Mouse (Mus musculus): Measurements from ENCODE around the gene Nr3c2. TPM values are rescaled to one million over a fixed set of nuclear protein-coding genes. Genes with fewer than 3 reads are reported as not detected.

Gene Nr3c2
- total RNA-seq, 1 experiment, result 1.4 TPM

DNA sequence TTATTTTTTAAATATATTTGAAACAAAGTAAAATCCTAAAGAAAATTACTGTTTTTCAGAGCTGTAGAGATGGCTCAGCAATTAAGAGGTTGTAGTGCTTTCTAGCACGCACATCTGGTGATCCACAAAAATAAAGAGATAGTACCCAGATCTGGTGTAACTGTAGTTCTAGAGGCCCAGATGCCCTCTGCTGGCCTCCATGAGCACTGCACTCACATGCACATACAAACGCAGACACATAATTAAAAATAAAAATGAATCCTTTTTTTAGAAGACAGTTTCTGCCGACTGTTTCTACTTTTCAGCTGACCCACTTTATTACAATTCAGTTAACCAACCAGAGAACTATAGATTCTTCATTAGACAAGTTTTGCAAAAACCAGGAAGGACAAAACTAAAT is 117.5 kb downstream of the Nr3c2 start:
- H3K27ac ChIP-seq (ENCODE audit: insufficient read depth, low read depth, low read length, poor library complexity, severe bottlenecking), result no peak overlapping the region
- no peaks in the 10 kb centered on the region for H3K9me3 ChIP-seq (ENCODE audit: control insufficient read depth, insufficient read depth, low read depth, low read length)
- in situ Hi-C loops (cut with MboI; ENCODE audit: low sequenced_read_pairs in 2 of 2, unreplicated experiment in 2 of 2), result no loop called here
- no peak overlapping the region for H3K4me3 ChIP-seq (ENCODE audit: insufficient read depth in 1 of 2, low read depth in 1 of 2, low read length in 2 of 2, poor library complexity in 1 of 2, severe bottlenecking in 1 of 2)
- no peak overlapping the region for H3K9ac ChIP-seq (ENCODE audit: insufficient read depth, low read depth, low read length, poor library complexity, severe bottlenecking)
- TF ChIP-seq ZNF384 (IDR thresholded peaks at IDR 0.05; ENCODE audit: low read depth, low read length), result no peak
- TF ChIP-seq CHD2 (IDR thresholded peaks at IDR 0.05; ENCODE audit: low read depth, low read length), result no peak
- TF ChIP-seq MAFK (IDR thresholded peaks at IDR 0.05; ENCODE audit: insufficient read depth, low read depth, low read length), result no peak
- TF ChIP-seq ZC3H11A (IDR thresholded peaks at IDR 0.05; ENCODE audit: borderline replicate concordance, low read depth, low read length), result peak; percentile 87
- TF ChIP-seq HCFC1 (IDR thresholded peaks at IDR 0.05; ENCODE audit: borderline replicate concordance, insufficient read depth, low read length), result no peak
- H3K4me1 ChIP-seq (ENCODE audit: control insufficient read depth in 2 of 2, insufficient read depth in 2 of 2, low read length in 2 of 2, poor library complexity in 1 of 2), result no peaks in the 10 kb centered on the region
- peak; percentile 15 for DNase-seq (ENCODE audit: low read depth, low spot score)
- H3K36me3 ChIP-seq (ENCODE audit: control insufficient read depth, insufficient read depth, low read length, poor library complexity, severe bottlenecking), result no peaks in the 10 kb centered on the region

DNA sequence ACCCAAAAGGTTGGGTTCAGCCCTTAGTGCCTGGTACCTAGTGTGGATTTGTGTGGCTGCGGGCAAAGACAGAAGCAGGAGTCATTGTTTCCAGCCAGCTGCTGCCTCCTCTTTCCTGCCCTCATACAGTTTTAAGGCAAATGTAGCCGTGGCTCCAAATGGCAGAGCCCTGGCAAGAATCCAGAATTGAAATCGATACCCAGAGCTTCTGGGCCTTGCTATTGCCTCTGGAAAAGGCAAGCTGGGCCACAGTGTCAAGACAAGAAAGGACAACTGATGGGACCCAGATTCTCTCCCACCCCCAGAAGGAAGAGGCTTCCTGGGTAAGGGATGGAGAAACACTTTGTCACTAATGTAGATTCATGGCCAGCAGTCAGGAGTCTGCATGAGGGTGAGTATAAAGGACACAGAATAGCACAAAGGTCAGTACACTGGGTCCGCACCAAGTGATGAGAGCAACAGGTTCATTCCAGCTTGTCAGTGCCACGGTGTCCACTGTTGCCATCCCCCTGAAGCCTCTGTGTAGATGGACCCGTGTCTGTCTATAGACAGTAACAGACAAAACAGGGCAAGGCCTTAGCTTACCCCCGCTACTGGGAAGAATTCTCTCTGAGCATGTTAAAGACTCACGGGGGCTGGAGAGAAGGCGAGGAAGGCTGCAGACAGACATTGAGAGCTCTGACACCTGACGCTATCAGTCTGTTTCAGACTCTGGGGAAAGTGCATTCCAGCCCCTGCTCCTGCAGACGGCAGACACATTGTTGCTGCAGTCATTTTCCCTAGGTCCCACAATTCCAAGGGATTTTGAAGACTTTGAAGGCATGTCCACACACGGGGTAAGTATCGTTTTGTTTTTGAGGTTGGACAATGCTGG is 124.8 kb downstream of the Nr3c2 start:
- Histone ChIP-seq H3K36me3 (ENCODE audit: control insufficient read depth, insufficient read depth, low read length, poor library complexity, severe bottlenecking) (no peaks in the 10 kb centered on the region), H3K9ac (ENCODE audit: insufficient read depth, low read depth, low read length, poor library complexity, severe bottlenecking) (no peak overlapping the region), H3K4me1 (ENCODE audit: control insufficient read depth in 2 of 2, insufficient read depth in 2 of 2, low read length in 2 of 2, poor library complexity in 1 of 2) (no peaks in the 10 kb centered on the region), H3K27ac (ENCODE audit: insufficient read depth, low read depth, low read length, poor library complexity, severe bottlenecking) (no peak overlapping the region), H3K9me3 (ENCODE audit: control insufficient read depth, insufficient read depth, low read depth, low read length) (no peaks in the 10 kb centered on the region), H3K4me3 (ENCODE audit: insufficient read depth in 1 of 2, low read depth in 1 of 2, low read length in 2 of 2, poor library complexity in 1 of 2, severe bottlenecking in 1 of 2) (no peak overlapping the region)
- no peak for DNase-seq (ENCODE audit: low read depth, low spot score)
- TF ChIP-seq MAFK (IDR thresholded peaks at IDR 0.05; ENCODE audit: insufficient read depth, low read depth, low read length) (no peak), ZNF384 (IDR thresholded peaks at IDR 0.05; ENCODE audit: low read depth, low read length) (no peak), ZC3H11A (IDR thresholded peaks at IDR 0.05; ENCODE audit: borderline replicate concordance, low read depth, low read length) (no peak), HCFC1 (IDR thresholded peaks at IDR 0.05; ENCODE audit: borderline replicate concordance, insufficient read depth, low read length) (no peak), CHD2 (IDR thresholded peaks at IDR 0.05; ENCODE audit: low read depth, low read length) (no peak)
- in situ Hi-C loops (cut with MboI; ENCODE audit: low sequenced_read_pairs in 2 of 2, unreplicated experiment in 2 of 2), result no loop called here

DNA sequence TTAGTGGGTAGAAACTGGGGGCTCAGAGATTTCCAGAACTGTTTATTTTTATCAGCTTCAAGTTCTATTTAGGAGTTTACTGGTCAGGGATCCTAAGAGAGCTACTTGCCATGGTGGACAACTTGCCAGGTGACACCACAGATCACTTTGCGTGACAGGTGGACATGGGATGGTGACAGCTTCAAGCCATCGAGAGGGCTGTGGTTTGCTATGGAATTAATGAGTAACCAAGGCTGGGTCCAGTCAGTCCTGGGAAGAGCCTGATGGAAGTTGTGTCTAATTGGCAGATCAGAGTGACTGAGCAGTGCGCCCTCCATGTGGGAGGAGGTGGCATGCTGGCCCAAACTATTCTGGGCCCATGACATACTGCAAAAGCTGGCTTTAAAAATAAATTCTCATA is 132.0 kb downstream of the Nr3c2 start:
- in situ Hi-C loops (cut with MboI; ENCODE audit: low sequenced_read_pairs in 2 of 2, unreplicated experiment in 2 of 2), result no loop called here
- Histone ChIP-seq H3K36me3 (ENCODE audit: control insufficient read depth, insufficient read depth, low read length, poor library complexity, severe bottlenecking) (no peaks in the 10 kb centered on the region), H3K4me3 (ENCODE audit: insufficient read depth in 1 of 2, low read depth in 1 of 2, low read length in 2 of 2, poor library complexity in 1 of 2, severe bottlenecking in 1 of 2) (no peak overlapping the region), H3K27ac (ENCODE audit: insufficient read depth, low read depth, low read length, poor library complexity, severe bottlenecking) (no peak overlapping the region), H3K4me1 (ENCODE audit: control insufficient read depth in 2 of 2, insufficient read depth in 2 of 2, low read length in 2 of 2, poor library complexity in 1 of 2) (no peaks in the 10 kb centered on the region), H3K9me3 (ENCODE audit: control insufficient read depth, insufficient read depth, low read depth, low read length) (no peaks in the 10 kb centered on the region), H3K9ac (ENCODE audit: insufficient read depth, low read depth, low read length, poor library complexity, severe bottlenecking) (no peak overlapping the region)
- TF ChIP-seq MAFK (IDR thresholded peaks at IDR 0.05; ENCODE audit: insufficient read depth, low read depth, low read length) (no peak), HCFC1 (IDR thresholded peaks at IDR 0.05; ENCODE audit: borderline replicate concordance, insufficient read depth, low read length) (no peak), CHD2 (IDR thresholded peaks at IDR 0.05; ENCODE audit: low read depth, low read length) (no peak), ZC3H11A (IDR thresholded peaks at IDR 0.05; ENCODE audit: borderline replicate concordance, low read depth, low read length) (no peak)
- no peak for DNase-seq (ENCODE audit: low read depth, low spot score)

DNA sequence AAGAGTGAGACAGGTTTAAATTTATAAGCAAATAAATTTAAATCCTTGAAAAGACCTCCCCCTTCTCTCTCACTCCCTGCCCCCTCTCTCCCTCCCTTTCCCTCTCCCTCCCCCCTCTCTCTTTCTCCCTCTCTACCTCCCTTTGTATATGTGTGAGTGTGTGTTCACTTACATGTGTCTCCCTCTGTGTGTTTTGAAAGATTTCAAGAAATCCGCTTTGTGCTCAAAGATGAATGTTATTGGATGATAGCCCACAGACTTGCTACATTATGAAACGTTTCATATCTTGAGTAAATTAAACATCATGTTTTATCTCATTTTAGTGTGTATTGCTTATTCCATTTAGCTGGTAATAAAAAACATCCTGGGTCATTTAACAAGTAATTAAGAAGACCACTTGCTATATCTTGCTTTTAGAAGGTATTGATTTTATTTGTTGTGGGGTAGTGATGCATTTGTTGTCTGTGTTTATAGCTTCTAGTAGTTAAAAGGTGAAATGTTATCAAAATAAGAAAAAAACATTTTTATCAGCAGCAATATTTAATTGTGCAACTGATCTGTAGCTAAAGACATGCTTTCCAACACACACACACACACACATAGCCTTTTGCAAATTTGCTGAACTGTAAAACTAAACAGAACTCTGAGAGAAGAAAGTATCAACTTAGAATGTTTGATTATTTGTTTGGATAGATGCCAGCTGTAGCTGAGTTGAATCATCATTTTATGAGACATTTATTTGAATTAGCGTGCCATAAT is 134.6 kb downstream of the Nr3c2 start:
- no peaks in the 10 kb centered on the region for H3K36me3 ChIP-seq (ENCODE audit: control insufficient read depth, insufficient read depth, low read length, poor library complexity, severe bottlenecking)
- TF ChIP-seq ZC3H11A (IDR thresholded peaks at IDR 0.05; ENCODE audit: borderline replicate concordance, low read depth, low read length) (no peak), ZNF384 (IDR thresholded peaks at IDR 0.05; ENCODE audit: low read depth, low read length) (no peak), HCFC1 (IDR thresholded peaks at IDR 0.05; ENCODE audit: borderline replicate concordance, insufficient read depth, low read length) (no peak), MAFK (IDR thresholded peaks at IDR 0.05; ENCODE audit: insufficient read depth, low read depth, low read length) (no peak), CHD2 (IDR thresholded peaks at IDR 0.05; ENCODE audit: low read depth, low read length) (no peak)
- H3K9me3 ChIP-seq (ENCODE audit: control insufficient read depth, insufficient read depth, low read depth, low read length), result no peaks in the 10 kb centered on the region
- H3K27ac ChIP-seq (ENCODE audit: insufficient read depth, low read depth, low read length, poor library complexity, severe bottlenecking), result no peak overlapping the region
- in situ Hi-C loops (cut with MboI; ENCODE audit: low sequenced_read_pairs in 2 of 2, unreplicated experiment in 2 of 2), result no loop called here
- H3K4me3 ChIP-seq (ENCODE audit: insufficient read depth in 1 of 2, low read depth in 1 of 2, low read length in 2 of 2, poor library complexity in 1 of 2, severe bottlenecking in 1 of 2), result no peak overlapping the region
- no peak overlapping the region for H3K9ac ChIP-seq (ENCODE audit: insufficient read depth, low read depth, low read length, poor library complexity, severe bottlenecking)
- DNase-seq (ENCODE audit: low read depth, low spot score), result no peak
- no peaks in the 10 kb centered on the region for H3K4me1 ChIP-seq (ENCODE audit: control insufficient read depth in 2 of 2, insufficient read depth in 2 of 2, low read length in 2 of 2, poor library complexity in 1 of 2)
